ENCODE assay signal across 8 mouse cellular contexts in genomic region chr7:35802906-35803595, GRCm38 (mm10). TPM values are rescaled to one million over a fixed set of nuclear protein-coding genes. Genes with fewer than 3 reads are reported as not detected.
A peak's percentile ranks its signal among the peaks of the same experiment; 100 is the strongest.
DNase-seq lines count a peak whose midpoint lies in the region; ATAC-seq and TF ChIP-seq lines count a peak whose summit lies in the region.

Gene Zfp507, minus strand, starts transcription at chr7:35803003.

- H3K79me2 ChIP-seq in liver, adult 2 months (ENCODE audit: control insufficient read depth, insufficient read depth, low read length): peaks cover 9% of the 10 kb centered on the region; the same call in 1 of the 2 replicates

- DNase-seq in CD8-positive naive resting alpha-beta T cell, adult 2 months (ENCODE audit: low read depth in 2 of 2, low spot score in 2 of 2): peak; percentile 79 to 82
- DNase-seq in c-Kit-negative CD71-positive TER-119-positive erythroid progenitor cells, embryonic 14.5 days (ENCODE audit: low read depth, low spot score): peak; percentile 75
- peak; percentile 11 for DNase-seq in fat pad, adult 2 months (ENCODE audit: extremely low read depth, low read depth, low spot score)
- DNase-seq in kidney, postnatal 0 days (ENCODE audit: low spot score): peak; percentile 92
- peak; percentile 56 for DNase-seq in liver, adult 2 months (ENCODE audit: extremely low read depth, low read depth, low spot score)
- DNase-seq in naive thymus-derived CD4-positive, alpha-beta T cell, adult 2 months (ENCODE audit: low read depth): peak; percentile 91

- H3K4me1 ChIP-seq in heart, embryonic 13.5 days: peaks cover 10% of the 10 kb centered on the region
- peaks cover 6% of the 10 kb centered on the region; the same call in 1 of the 2 replicates for H3K4me1 ChIP-seq in kidney, postnatal 0 days (replicated peaks; ENCODE audit: insufficient read depth, low read length)
- H3K4me1 ChIP-seq in liver, adult 2 months (ENCODE audit: control insufficient read depth, insufficient read depth, low read length): peaks cover 3% of the 10 kb centered on the region; the same call in 1 of the 2 replicates
- peaks cover 8% of the 10 kb centered on the region; the same call in 1 of the 2 replicates for H3K4me1 ChIP-seq in stomach, embryonic 14.5 days (ENCODE audit: control insufficient read depth, insufficient read depth, low read length)

- peak within 1 kb of the TSS; percentile 90 for H3K27ac ChIP-seq in heart, embryonic 13.5 days (replicated peaks)
- peak within 1 kb of the TSS; percentile 81 for H3K27ac ChIP-seq in kidney, postnatal 0 days
- peak within 1 kb of the TSS; percentile 74 for H3K27ac ChIP-seq in liver, adult 2 months (replicated peaks; ENCODE audit: insufficient read depth, low read depth, low read length)
- peak within 1 kb of the TSS; percentile 81; the same call in 1 of the 2 replicates for H3K27ac ChIP-seq in stomach, embryonic 14.5 days (ENCODE audit: low read length)

- 21% methylated on average over 24 of the region's 26 CpGs for WGBS in heart, embryonic 13.5 days
- 22% methylated on average over 24 of the region's 26 CpGs for WGBS in kidney, postnatal 0 days
- 21% methylated on average over 26 of the region's 26 CpGs for WGBS in liver, adult 2 months
- WGBS in stomach, embryonic 14.5 days: 21% methylated on average over 25 of the region's 26 CpGs

- no peaks in the 10 kb centered on the region for H3K9me3 ChIP-seq in heart, embryonic 13.5 days
- no peaks in the 10 kb centered on the region for H3K9me3 ChIP-seq in kidney, postnatal 0 days (replicated peaks; ENCODE audit: low read length)
- no peaks in the 10 kb centered on the region for H3K9me3 ChIP-seq in stomach, embryonic 14.5 days (ENCODE audit: control insufficient read depth, low read depth, low read length)

- peak; percentile 96 for ATAC-seq in heart, embryonic 13.5 days (ENCODE audit: extremely low read depth, insufficient number of reproducible peaks, low FRiP score, low TSS enrichment)
- ATAC-seq in kidney, postnatal 0 days (replicated peaks; ENCODE audit: low FRiP score, low read depth): peak; percentile 96
- ATAC-seq in stomach, embryonic 14.5 days (ENCODE audit: insufficient number of reproducible peaks, insufficient read depth, low FRiP score, low read depth): peak; percentile 93

- no peak for TF ChIP-seq CTCF in kidney, postnatal 0 days (IDR thresholded peaks at IDR 0.05; ENCODE audit: low read depth)
- no peak for TF ChIP-seq CTCF in liver, adult 2 months (IDR thresholded peaks at IDR 0.05; ENCODE audit: low read depth, low read length)

- H3K27me3 ChIP-seq in heart, embryonic 13.5 days (replicated peaks): 0 out of 2 replicates have a peak, but pooled peaks cover 4% of the 10 kb centered on the region
- H3K27me3 ChIP-seq in kidney, postnatal 0 days (ENCODE audit: insufficient read depth, low read length): no peaks in the 10 kb centered on the region
- H3K27me3 ChIP-seq in liver, adult 2 months (ENCODE audit: control insufficient read depth, insufficient read depth, low read length): no peaks in the 10 kb centered on the region
- no peaks in the 10 kb centered on the region for H3K27me3 ChIP-seq in stomach, embryonic 14.5 days (ENCODE audit: control insufficient read depth, insufficient read depth, low read length)

- H3K36me3 ChIP-seq in heart, embryonic 13.5 days: peaks cover 33% of the 10 kb centered on the region
- peaks cover 27% of the 10 kb centered on the region; the same call in 1 of the 2 replicates for H3K36me3 ChIP-seq in kidney, postnatal 0 days (ENCODE audit: insufficient read depth, low read length)
- H3K36me3 ChIP-seq in liver, adult 2 months (ENCODE audit: control insufficient read depth, insufficient read depth, low read length): peaks cover 19% of the 10 kb centered on the region
- peaks cover 25% of the 10 kb centered on the region for H3K36me3 ChIP-seq in stomach, embryonic 14.5 days (ENCODE audit: control insufficient read depth, insufficient read depth, low read length)

- H3K4me3 ChIP-seq in heart, embryonic 13.5 days: peak within 1 kb of the TSS; percentile 95
- H3K4me3 ChIP-seq in kidney, postnatal 0 days (replicated peaks; ENCODE audit: low read depth, low read length): peak within 1 kb of the TSS; percentile 83
- H3K4me3 ChIP-seq in liver, adult 2 months (ENCODE audit: insufficient read depth, low read depth, low read length): peak within 1 kb of the TSS; percentile 84
- H3K4me3 ChIP-seq in stomach, embryonic 14.5 days (ENCODE audit: low read depth, low read length): peak within 1 kb of the TSS; percentile 76

- TF ChIP-seq POLR2A in liver, adult 2 months (IDR thresholded peaks at IDR 0.05; ENCODE audit: extremely low read depth, insufficient read depth, low read length): peak; percentile 61; the same call in 1 of the 2 replicates

- peak within 1 kb of the TSS; percentile 91 for H3K4me2 ChIP-seq in heart, embryonic 13.5 days
- peak within 1 kb of the TSS; percentile 71 for H3K4me2 ChIP-seq in kidney, postnatal 0 days (ENCODE audit: low read length)
- H3K4me2 ChIP-seq in stomach, embryonic 14.5 days (replicated peaks; ENCODE audit: low read depth, low read length): peak within 1 kb of the TSS; percentile 73

- H3K9ac ChIP-seq in heart, embryonic 13.5 days: peak within 1 kb of the TSS; percentile 99
- peak within 1 kb of the TSS; percentile 84 for H3K9ac ChIP-seq in kidney, postnatal 0 days (ENCODE audit: low read depth, low read length)
- H3K9ac ChIP-seq in liver, adult 2 months (ENCODE audit: low read depth, low read length): peak within 1 kb of the TSS; percentile 93
- peak within 1 kb of the TSS; percentile 92 for H3K9ac ChIP-seq in stomach, embryonic 14.5 days (replicated peaks; ENCODE audit: low read depth, low read length)

RNA-seq across cellular contexts. Expression of gene Zfp507, which starts in this region (rescaled TPM):
- 9.9 and 13.4 TPM in 2 replicates for polyA plus RNA-seq in heart, embryonic 13.5 days (2015; fragmentation: Nextera tagmentation; extraction: Ambion mirVana)
- polyA plus RNA-seq in kidney, postnatal 0 days (2015; fragmentation: Nextera tagmentation; extraction: Ambion mirVana): 12.2 TPM in 2 replicates
- 12.2 and 14.2 TPM in 2 replicates for total RNA-seq in liver, adult 2 months (2014; rRNA removed)
- polyA plus RNA-seq in liver, adult 2 months (2012; rRNA removed): 3.6 and 4.9 TPM in 2 replicates
- 20.2 TPM in 2 replicates for polyA plus RNA-seq in stomach, embryonic 14.5 days (2014; fragmentation: Nextera tagmentation; extraction: Ambion mirVana)

Comparison
In these comparisons a context has a peak if more than half of its experiments do, and no peak if none do; other contexts are left out.
1. Peak in every context shown above with its lines: DNase-seq, ATAC-seq, H3K4me3 ChIP-seq and H3K27ac ChIP-seq.
2. DNase-seq: peak in every context shown above with its lines; median percentile 92 in kidney, postnatal 0 days; 91 in naive thymus-derived CD4-positive, alpha-beta T cell, adult 2 months; 80 in CD8-positive naive resting alpha-beta T cell, adult 2 months; 75 in c-Kit-negative CD71-positive TER-119-positive erythroid progenitor cells, embryonic 14.5 days; 56 in liver, adult 2 months; 11 in fat pad, adult 2 months.